Mouse (Mus musculus): ENCODE results near the gene Pola2.

DNA sequence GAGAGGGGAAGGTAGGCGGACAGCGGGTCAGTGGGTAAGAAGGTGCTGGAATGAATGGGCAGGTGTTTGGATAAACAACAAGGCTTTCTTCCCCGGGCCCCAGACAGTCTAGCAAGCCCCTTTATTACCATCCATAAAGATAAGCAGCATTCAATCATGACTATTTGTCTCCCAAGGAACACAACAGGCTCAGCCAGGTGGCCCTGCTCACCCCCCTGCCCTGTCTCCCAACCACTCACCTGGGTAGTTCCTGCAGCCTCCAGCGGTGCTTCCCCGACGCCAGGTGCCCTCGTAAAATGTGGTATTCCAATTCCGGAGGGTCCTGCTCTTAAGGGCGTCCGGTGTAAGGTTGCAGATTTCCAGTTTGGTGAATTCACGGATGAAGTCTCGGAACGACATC is 43.0 kb upstream of the Pola2 start:
- no peak for TF ChIP-seq CTCF (IDR thresholded peaks at IDR 0.05)
- TF ChIP-seq EP300 (IDR thresholded peaks at IDR 0.05), result no peak

Measured in lung, postnatal 0 days (tissue).